Mouse (Mus musculus): Measurements from ENCODE around the gene Gdpd3.
A peak's percentile ranks its signal among the peaks of the same experiment; 100 is the strongest.
"Not testable (repeated sequence)": the region's sequence is repeated elsewhere in the genome, so short reads cannot be mapped to it uniquely, and the experiment has no call there.

Gene Gdpd3

DNA sequence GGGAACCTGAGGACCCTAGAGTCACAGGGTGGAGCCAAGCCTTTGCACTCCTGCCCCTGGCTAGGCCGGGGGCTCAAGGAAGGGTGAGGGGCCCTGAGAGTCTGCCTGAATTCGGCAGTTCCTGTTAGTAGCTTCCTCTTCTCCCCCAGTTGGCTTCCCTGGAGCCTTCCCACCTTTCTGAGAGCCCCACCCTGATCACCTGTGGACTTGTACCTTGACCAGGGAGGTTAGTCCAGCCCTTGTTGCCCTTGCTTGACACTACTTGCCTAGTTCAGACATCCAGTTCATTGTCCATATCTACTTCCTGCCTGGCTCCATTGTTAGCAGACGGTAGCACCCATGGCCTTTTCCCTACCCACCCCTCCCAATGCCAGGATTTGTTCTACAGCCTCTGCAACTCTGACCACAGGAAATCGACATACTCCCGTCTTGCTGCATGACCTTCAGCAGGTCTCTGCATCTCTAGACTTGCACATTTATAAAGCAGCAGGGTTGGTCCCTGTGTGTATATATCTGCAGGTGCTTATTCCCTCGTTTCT, 4.5 kb upstream of the Gdpd3 start:
- no peak for DNase-seq

DNA sequence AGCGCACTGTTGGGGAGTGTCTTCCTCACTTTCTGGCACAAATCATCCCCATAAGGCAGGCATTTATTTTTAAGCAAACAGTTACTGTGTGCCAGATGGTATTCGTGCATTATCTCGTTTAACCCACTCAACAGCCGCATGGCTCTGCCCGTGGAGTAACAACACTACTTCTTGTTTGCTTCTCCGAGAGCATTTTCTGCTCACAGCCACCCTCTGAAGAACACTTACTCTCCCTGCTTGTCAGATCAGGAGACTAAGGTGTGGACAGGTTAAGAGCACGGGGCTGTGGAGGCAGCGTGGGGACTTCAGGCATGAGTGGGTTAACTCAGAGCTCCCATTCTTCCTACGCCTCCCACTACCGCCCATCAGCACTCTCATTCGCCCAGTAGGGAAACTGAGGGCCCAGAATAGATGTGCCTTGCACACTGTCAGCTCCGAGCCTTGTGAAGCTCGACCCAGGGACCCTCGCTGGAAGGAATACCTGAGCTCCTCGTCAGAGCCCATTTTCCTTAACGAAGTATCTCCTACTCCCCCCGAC, 3.6 kb upstream of the Gdpd3 start:
- peak; percentile 31 for DNase-seq

DNA sequence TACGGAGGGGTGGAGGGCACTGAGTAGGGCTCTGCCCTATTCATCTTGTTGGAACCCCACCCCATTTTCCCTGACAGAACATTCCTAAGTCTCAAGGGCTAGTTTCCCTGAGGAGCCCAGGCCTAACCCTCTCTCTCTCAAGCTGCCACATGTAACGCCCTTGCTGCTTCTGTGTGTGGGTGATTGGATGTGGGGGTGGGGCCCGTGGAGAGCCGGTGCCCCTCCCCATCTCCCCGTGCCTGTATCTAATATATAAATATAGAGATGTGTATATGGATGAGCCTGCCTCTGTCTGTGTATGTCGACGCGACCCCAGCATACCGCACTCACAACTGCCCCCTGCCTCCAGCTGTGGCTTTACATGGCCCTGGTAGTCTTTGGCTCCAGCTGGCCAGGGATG, 594 bp upstream of the Gdpd3 start:
- peak; percentile 22 for DNase-seq

DNA sequence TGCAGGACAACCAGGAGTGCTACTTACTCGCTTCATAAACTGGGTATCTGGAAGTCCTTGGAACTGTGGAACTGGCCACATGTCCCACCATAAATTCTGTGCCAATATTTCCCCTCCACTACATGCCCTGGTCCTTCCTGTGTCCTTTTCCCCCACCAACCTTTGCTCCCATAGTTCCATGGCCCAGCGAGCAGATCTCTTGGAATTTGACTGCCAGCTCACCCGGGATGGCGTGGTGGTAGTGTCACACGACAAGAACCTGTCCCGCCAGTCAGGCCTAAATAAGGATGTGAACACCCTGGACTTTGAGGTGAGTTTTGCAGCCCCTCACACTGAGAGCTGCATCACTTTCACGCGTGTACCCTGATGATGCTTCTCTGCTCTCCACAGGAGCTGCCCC, 867 bp downstream of the Gdpd3 start:
- DNase-seq, result no peak

DNA sequence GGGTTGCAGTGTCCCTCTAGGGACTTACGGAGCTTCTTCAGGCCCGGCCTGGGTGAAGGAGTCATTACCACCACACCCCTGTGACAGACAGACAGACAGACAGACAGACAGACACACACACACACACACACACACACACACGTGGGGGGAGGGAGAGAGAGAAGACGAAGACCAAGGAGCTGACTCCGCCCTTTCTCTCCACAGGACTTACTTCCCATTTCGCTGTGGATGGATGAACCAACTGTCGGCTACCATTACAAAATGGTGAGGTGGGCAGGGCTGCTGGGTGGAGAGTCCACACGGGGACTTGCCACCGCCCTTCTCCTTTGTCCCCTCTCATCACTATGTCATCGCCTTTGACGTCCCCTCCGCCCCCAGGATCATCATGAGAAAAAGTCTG, 4.7 kb downstream of the Gdpd3 start:
- no peak for DNase-seq

DNA sequence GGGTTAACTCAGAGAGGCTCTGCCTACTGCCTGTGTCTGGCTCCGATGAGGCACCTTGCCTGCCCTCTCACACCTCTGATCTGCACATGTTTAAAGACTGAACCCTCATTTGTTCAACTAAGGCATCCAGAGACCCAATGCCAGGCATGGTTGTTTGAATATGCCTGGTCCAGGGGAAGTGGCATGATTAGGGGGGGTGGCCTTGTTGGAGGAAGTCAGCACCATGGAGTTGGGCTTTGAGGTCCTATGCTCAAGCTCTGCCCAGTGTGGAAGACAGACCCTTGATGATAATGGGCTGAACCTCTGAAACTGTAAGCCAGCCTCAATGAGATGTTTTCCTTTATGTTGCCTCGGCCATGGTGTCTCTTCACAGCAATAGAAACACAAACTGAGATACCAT, 7.2 kb downstream of the Gdpd3 start:
- DNase-seq, result peak; percentile 25

DNA sequence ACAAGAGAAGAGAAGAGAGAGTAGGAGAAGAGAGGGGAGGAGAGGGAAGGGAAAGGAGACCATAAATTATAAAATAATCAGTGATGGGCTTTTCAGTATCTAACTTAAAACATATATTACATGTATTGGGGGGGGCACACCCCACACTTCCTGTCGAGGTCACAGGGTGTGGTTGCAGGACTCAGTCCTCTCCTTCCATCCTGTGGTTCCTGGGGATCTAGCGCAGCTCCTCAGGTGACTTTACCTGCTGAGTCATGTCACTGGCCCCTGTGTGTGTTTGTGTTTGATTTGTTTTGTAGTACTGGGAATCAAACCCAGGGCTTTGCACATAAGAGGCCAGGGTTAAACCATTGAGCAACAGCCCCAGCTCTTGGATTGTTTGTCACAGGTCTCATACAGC, 8.3 kb downstream of the Gdpd3 start:
- DNase-seq, result peak; percentile 21

DNA sequence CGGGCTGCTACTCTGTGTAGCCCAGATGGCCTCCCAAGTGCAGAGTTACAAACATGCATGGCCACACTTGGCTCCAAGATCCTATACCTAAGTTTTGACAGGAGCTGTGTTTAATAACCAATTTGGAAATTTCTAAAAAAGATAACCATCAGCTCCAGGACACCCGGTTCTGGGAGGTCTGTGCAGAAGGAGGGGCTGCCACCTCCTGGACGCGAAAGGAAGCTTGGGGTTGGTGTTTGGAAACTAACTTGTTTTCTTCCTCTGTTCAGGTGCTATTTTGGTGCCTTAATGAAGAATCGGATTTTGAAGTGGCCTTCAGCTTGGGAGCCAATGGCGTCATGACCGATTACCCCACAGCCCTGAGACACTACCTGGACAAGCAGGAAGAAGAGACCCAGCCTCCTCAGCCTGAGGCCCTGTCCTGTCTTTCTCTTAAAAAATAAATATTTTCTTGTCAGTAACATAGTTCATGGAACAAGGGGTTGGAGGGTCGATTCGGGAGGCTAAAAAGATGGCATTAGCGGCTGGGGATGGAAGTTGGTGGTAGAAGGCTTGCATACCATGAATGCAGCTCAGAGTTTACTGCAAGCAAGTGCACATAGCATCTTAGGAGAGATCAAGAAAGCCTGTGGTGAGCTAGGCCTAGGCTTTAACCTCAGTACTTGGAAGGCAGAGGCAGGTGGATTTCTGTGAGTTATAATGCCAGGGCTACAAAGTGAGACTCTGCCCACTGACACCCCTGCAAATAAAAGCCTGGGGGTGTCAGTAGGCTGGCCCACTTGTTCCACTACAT, 9.2 kb downstream of the Gdpd3 start:
- DNase-seq, result peak; percentile 46

DNA sequence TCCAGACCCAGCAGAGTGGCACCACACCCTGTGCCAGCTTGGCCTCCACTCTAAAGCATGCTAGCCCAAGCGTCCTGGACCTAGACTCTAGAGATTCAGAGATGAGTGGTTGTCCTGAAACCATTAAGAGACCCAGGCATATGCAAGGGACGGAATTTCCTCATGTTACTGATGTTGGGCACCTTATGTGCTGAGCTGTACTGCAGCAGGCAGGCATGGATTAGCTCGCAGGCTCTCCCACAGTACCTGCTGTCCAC, 9.8 kb downstream of the Gdpd3 start:
- no peak for DNase-seq

DNA sequence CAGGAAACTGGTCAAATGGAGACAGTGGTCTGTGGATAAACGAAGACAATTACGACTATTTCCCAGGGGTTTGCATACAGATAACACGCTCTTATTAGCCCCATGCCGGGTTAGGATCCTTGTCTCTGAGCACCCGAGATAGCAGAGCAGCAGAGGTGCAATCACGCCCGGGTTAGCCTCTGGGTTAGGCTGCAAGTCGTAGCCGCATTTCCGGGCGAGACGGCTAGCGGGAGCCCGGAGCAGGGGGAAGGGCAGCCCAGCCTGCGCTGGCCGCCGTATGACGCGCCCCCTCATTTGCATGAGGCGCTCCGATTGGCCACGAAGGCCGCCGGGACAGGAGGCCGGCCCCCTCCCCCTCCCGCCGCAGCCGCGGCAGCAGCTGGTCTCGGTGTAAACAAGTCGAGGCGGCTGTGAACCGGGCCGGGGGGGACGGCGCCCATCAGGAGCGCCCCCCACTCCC, 10.5 kb downstream of the Gdpd3 start, which contains the start of gene Ypel3:
Gene Ypel3, plus strand, starts transcription at position 358 of the 460 bp plus-strand sequence.
- DNase-seq, result peak; percentile 96

DNA sequence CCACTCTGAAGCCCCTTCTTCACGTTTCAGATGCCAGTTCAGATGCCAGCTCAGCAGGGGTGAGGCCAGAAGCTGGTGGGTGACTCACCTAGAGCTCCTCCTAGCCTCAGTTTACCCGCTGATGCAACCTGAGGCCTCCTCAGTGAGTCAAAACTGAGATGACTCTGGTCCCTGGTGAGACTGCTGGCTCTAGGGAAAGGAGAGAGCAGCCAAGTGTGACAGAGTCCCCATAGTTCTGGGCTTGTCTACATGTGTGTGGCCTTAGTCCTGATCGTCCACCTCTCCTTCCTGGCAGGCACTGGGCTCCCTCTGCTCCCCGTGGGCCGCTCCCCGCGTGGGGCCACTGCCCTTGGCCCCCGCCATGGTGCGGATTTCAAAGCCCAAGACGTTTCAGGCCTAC, 11.3 kb downstream of the Gdpd3 start:
- DNase-seq, result peak; percentile 74

DNA sequence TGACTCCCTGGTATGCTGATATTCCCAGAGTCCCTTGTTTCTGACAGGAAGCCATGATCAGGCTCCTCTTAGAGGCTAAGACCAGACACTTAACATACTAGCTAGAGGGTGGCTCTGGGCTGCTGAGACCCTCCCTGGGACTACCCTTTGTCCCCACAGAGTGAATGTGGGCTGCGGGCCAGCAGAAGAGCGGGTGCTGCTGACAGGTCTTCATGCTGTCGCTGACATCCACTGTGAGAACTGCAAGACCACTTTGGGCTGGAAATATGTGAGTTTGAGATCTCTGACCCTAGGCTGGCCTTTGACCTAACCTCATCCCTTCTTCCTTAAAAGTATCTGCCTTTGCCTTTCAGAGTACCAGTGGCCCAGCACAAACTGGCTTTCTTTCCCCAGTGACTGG, 12.0 kb downstream of the Gdpd3 start:
- peak; percentile 69 for DNase-seq

DNA sequence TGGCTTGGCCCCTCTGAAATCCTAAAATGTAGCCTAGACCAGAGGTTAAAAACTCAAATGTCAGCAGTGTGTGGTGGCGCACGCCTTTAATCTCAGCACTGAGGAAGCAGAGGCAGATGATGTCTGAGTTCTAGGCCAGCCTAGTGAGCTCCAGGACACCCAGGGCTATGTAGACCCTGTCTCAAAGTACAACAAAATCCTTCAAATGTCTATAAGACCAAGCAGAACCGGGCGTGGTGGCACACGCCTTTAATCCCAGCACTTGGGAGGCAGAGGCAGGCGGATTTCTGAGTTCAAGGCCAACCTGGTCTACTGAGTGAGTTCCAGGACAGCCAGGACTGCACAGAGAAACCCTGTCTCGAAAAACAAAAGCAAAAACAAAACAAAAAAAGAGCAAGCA, 13.0 kb downstream of the Gdpd3 start:
- DNase-seq, result not testable (repeated sequence)

DNA sequence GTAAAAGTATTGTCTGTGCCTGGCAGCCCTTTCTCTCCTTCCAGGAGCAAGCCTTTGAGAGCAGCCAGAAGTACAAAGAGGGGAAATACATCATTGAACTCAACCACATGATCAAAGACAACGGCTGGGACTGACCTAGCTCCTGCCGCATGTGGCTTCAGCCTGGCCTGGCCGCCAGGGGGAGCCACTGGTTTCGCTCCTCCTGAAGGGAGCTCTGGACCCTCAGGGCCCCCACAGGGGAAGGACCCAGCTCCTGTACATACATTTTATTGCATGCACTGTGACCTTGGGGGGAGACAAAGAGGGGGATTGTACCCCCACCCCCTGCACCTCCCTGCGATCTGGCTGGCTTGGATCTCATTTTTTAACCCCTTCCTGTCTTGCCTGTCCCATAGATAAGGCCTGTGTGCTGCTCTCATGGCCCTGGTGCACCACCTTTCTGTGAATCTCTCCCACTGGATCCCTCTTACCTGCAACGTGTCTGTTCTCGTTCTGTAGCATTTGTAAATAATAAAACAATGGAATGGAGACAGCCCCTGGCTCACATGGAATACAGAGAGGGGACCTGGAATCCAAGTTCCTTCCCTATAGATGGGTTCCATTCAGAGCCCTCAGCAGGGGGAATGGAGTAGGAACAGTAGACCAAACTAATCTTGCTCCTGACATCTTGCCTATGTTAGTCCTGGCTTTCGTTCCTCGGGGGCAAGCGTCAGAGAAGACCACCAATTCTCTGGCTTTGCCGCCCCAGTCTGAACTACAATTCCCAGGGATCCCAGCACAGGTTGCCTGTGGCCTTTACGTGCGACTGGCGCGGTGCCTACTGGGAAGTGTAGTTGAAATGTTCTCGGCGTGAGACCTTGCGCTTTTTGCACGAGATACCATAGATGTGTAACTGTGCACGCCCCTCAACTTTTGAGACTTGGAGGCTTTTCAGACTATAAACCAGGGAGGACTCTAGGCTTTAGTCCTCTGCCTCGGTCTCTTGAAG, 14.1 kb downstream of the Gdpd3 start:
- DNase-seq, result peak; percentile 88

DNA sequence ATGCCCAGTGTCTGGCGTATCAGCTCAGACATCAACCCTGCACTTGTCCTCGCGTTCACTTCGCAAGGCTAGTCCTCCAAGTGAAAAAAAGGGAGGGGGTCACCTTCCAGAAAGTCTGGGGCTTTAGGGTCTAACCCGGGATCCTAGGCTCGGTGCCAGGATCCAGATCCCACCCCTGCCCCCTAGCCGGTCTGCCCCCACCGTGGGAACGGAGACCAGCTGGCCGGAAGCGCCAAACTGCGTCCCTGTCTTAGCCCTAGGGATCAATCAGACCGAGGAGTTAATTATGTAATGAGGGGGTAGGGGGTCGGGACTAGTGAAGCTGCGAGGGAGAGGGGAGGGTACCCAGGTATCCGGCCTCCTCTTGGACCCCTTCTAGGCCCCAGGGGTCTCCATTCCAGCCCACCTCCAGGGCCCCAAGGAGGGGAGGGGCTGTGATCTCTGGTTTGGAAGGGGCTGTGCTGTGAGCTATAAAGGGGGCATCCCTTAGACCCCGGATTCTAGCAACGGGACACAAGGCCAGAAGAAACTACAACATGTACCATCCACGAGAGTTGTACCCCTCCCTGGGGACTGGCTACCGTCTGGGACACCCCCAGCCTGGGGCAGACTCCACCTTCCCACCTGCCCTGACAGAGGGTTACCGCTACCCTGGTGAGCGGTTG, 15.0 kb downstream of the Gdpd3 start, which contains the start of gene Tbx6:
Gene Tbx6, plus strand, starts transcription at position 513 of the 665 bp plus-strand sequence.
- peak; percentile 63 for DNase-seq

DNA sequence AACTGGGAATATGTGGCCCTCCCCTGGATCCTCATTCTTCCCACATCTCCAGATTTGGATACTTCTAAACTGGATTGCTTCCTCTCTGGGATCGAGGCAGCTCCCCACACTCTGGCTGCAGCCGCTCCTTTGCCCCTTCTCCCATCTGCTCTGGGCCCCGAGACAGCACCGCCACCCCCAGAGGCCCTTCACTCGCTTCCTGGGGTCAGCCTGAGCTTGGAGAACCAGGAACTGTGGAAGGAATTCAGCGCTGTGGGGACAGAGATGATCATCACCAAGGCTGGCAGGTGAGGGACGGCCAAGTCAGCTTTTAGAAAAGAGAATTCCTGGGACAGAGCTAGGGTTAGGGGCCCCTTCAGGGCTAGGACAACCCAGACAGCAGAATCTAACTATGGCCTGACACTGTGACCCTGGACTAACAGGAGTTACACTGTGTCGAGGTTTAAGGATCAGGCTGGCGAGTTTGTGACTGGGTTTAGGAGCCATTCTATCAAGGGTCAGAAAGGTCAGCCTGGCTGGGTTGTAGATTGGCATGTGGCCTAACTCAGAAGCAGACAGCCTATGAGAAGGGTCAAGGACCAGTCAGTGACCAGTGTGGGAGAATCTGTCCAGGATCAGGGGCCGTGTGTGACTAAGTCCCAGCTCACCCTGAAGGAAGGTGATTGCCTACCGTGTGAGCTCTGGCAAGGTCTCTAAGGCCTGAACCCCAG, 15.7 kb downstream of the Gdpd3 start:
- no peak for DNase-seq

DNA sequence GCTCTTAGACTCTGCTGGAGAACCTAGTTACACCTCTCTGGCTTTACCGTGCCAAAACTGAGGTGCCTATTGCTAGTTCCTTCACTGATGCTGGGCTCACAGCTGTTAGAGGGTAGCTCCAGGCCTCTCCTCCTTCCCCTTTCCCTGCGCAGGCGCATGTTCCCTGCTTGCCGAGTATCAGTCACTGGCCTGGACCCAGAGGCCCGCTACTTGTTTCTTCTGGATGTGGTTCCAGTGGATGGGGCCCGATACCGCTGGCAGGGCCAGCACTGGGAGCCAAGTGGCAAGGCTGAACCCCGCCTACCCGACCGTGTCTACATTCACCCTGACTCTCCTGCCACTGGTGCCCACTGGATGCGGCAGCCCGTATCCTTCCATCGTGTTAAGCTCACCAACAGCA, 16.6 kb downstream of the Gdpd3 start:
- DNase-seq, result no peak

DNA sequence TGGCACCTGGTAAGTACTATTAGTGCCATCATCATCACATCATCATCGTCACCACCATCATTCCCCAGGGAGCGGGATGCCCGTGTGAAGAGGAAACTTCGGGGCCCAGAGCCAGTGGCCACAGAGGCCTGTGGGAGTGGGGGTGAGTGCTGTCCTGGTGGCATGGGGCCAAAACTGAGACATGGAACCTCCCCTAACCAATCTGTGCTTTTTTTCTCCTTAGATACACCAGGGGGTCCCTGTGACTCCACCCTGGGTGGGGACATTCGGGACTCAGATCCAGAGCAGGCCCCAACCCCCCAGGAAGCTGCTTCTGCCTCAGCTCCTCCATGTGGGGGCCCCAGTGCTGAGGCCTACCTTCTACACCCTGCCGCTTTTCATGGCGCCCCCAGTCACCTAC, 18.3 kb downstream of the Gdpd3 start:
- DNase-seq, result peak; percentile 56

DNA sequence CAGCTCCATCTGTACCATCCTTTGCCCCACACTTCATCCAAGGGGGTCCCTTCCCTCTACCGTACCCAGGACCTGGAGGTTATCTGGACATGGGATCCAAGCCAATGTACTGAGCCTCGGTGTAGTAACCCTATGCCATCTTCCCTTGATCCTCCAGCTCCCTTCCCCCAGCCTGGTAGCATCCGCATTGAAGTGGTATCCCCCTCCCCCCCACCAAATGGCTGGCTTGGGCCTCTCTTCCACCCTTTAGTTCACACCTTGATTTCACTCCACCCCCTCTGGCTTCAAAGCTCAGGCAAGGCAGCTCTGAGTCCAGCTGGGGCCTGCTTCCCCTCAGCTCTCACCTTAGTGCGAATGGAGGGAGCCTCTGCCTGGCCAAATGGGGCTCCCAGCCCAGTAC, 18.9 kb downstream of the Gdpd3 start:
- no peak for DNase-seq

DNA sequence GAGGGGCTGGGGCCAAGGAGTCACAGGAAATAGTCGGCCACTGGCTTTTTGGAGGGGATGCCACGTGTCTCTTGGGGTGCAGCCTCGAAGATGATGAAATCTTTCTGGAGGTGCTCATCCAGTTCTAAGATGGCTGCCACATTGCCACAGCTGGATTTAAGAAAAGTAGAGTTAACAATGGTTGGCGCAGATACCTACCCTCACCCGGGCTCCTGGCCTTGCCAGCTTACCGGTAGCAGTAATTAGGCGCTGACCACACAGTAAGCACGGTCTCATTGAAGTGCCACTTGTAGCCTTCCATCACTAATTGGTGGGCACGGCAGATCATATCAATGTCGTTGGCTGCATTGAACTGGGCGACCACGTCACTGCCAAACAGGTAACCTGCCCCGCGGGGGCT, 20.0 kb downstream of the Gdpd3 start:
- DNase-seq, result no peak

DNA sequence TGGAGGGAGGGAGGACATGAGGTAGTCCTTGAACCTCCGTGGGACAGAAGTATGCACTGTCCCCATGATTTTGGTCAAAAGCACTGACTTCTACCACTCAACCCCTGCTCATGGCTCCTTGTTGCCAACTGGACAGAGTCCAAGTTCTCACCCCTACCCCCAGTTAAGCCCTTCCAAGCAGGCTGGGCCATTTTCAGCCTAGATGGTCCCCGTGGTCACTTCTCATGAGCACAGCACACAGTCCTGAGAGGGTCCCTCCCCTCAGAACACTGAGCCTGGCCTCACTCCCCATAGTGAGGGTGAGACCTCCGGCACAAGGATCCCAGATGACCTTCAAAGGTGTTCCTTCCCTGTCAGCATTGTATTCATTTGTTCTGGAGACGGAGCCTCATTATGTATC, 23.0 kb downstream of the Gdpd3 start:
- DNase-seq, result no peak

All from cerebellum, adult 9-10 months (tissue).